Mouse (Mus musculus) forelimb bud, embryonic 11.5 days (tissue): ENCODE data around the gene Reps1.

ENCODE experiments used
- DNase-seq: peaks from one replicate; pipeline ENCODE4 v3.0.0-alpha.2; 2012; ENCODE audit warnings: low read depth, low spot score

Gene Reps1

GRCm38 (mm10) chr10:18139615-18140014 is 84.0 kb downstream of the Reps1 start:
- no peak for DNase-seq

GRCm38 (mm10) chr10:18141389-18141788 is 85.7 kb downstream of the Reps1 start:
- no peak for DNase-seq

- no peak for DNase-seq
Observed at GRCm38 (mm10) chr10:18142231-18142630, 86.6 kb downstream of the Reps1 start.

- no peak for DNase-seq
Observed at GRCm38 (mm10) chr10:18147224-18147623, 91.6 kb downstream of the Reps1 start.

GRCm38 (mm10) chr10:18162435-18162971 is 106.8 kb downstream of the Reps1 start:
- no peak for DNase-seq
